Comparison of ENCODE assay signal across 21 mouse cellular contexts in genomic region chr19:38458996-38459395, GRCm38 (mm10). TPM values are rescaled to one million over a fixed set of nuclear protein-coding genes. Genes with fewer than 3 reads are reported as not detected.
DNase-seq lines count a peak whose midpoint lies in the region; ATAC-seq and TF ChIP-seq lines count a peak whose summit lies in the region.
"Had no signal": no experiment of that assay in that cellular context is flagged by ENCODE, and none has a peak within 500 bp of the region (broad histone marks: within the 10 kb centered on the region; RNA-seq: fewer than 3 reads in every experiment).

No protein-coding gene starts in this region.

- DNase-seq in heart, adult 11 months: peak; percentile 54
- no peak for DNase-seq in liver, embryonic 14.5 days (ENCODE audit: low read depth in 3 of 3, low spot score in 3 of 3)
- DNase-seq in liver, embryonic 11.5 days (ENCODE audit: low spot score): no peak
- DNase-seq in R1 (ENCODE audit: low read depth, low spot score): peak; percentile 77
- no peak for DNase-seq in ovary, adult 18-20 months (ENCODE audit: low spot score)
- DNase-seq: adrenal gland, postnatal 10 days; cerebellum, adult 11-12 months; cerebellum, adult 9-10 months; gastrocnemius, postnatal 36 days; heart, adult 18-20 months; heart, postnatal 14 days; kidney, adult 11 months had no signal

- 90% methylated on average over 9 of the region's 9 CpGs for WGBS in heart, embryonic 12.5 days
- 75% methylated on average over 9 of the region's 9 CpGs for WGBS in liver, embryonic 14.5 days (ENCODE audit: insufficient replicate concordance)
- 89% methylated on average over 9 of the region's 9 CpGs for WGBS in liver, embryonic 11.5 days

- 0 out of 2 replicates have a peak, but pooled peaks have one; percentile 28 for TF ChIP-seq CTCF in liver, embryonic 14.5 days (IDR thresholded peaks at IDR 0.05; ENCODE audit: low read depth)
- peak; percentile 29 for TF ChIP-seq CTCF in ES-Bruce4 (IDR thresholded peaks at IDR 0.05; ENCODE audit: low read depth, low read length)

- no peak for TF ChIP-seq POLR2A in ES-Bruce4 (IDR thresholded peaks at IDR 0.05; ENCODE audit: insufficient read depth, low read length)

- no peak overlapping the region for H3K4me3 ChIP-seq in heart, embryonic 12.5 days
- H3K4me3 ChIP-seq in liver, embryonic 14.5 days (ENCODE audit: insufficient read depth in 1 of 2, low read depth in 2 of 2, low read length in 2 of 2): no peak overlapping the region
- no peak overlapping the region for H3K4me3 ChIP-seq in liver, embryonic 11.5 days (ENCODE audit: low read depth, low read length)
- no peak overlapping the region for H3K4me3 ChIP-seq in ES-Bruce4 (ENCODE audit: low read depth, low read length)
- H3K4me3 ChIP-seq: embryonic facial prominence, embryonic 10.5 days; heart, embryonic 10.5 days; heart, embryonic 15.5 days had no signal

- no peak for ATAC-seq in heart, embryonic 12.5 days (ENCODE audit: insufficient number of reproducible peaks, low FRiP score)
- ATAC-seq in liver, embryonic 14.5 days (ENCODE audit: insufficient read depth): no peak
- ATAC-seq in liver, embryonic 11.5 days (replicated peaks; ENCODE audit: low FRiP score): no peak
- no peak for ATAC-seq in cerebellum, adult (ENCODE audit: insufficient number of reproducible peaks, low FRiP score, low TSS enrichment)
- ATAC-seq: forebrain, embryonic 14.5 days had no signal

- no peak overlapping the region for H3K4me2 ChIP-seq in heart, embryonic 12.5 days
- H3K4me2 ChIP-seq in liver, embryonic 14.5 days (ENCODE audit: low read depth): no peak overlapping the region
- no peak overlapping the region for H3K4me2 ChIP-seq in liver, embryonic 11.5 days
- H3K4me2 ChIP-seq: heart, embryonic 15.5 days; hindbrain, embryonic 14.5 days had no signal

- no peak overlapping the region for H3K27ac ChIP-seq in heart, embryonic 12.5 days (ENCODE audit: poor library complexity, severe bottlenecking)
- no peak overlapping the region for H3K27ac ChIP-seq in liver, embryonic 14.5 days
- no peak overlapping the region for H3K27ac ChIP-seq in liver, embryonic 11.5 days (ENCODE audit: low read depth, low read length)
- H3K27ac ChIP-seq in ES-Bruce4 (ENCODE audit: insufficient read depth, low read length): no peak overlapping the region
- H3K27ac ChIP-seq: embryonic facial prominence, embryonic 10.5 days; heart, embryonic 10.5 days; heart, embryonic 15.5 days; hindbrain, embryonic 14.5 days had no signal

- peaks cover 10% of the 10 kb centered on the region for H3K9me3 ChIP-seq in heart, embryonic 12.5 days (replicated peaks)
- H3K9me3 ChIP-seq in liver, embryonic 14.5 days (ENCODE audit: control insufficient read depth, low read length): no peaks in the 10 kb centered on the region
- H3K9me3 ChIP-seq in liver, embryonic 11.5 days (ENCODE audit: control insufficient read depth, low read length): no peaks in the 10 kb centered on the region
- no peaks in the 10 kb centered on the region; the same call in 1 of the 2 replicates for H3K9me3 ChIP-seq in ES-Bruce4 (replicated peaks; ENCODE audit: control insufficient read depth, insufficient read depth, low read length, poor library complexity, severe bottlenecking)
- H3K9me3 ChIP-seq: heart, embryonic 10.5 days; heart, embryonic 15.5 days had no signal

- no peaks in the 10 kb centered on the region for H3K4me1 ChIP-seq in heart, embryonic 12.5 days (replicated peaks)
- H3K4me1 ChIP-seq in liver, embryonic 14.5 days (replicated peaks; ENCODE audit: control insufficient read depth in 2 of 2, insufficient read depth in 2 of 2, low read length in 1 of 2): no peaks in the 10 kb centered on the region
- no peaks in the 10 kb centered on the region for H3K4me1 ChIP-seq in liver, embryonic 11.5 days (replicated peaks; ENCODE audit: control insufficient read depth, insufficient read depth, low read length)
- H3K4me1 ChIP-seq in ES-Bruce4 (ENCODE audit: control insufficient read depth, insufficient read depth, low read length): no peaks in the 10 kb centered on the region
- H3K4me1 ChIP-seq: embryonic facial prominence, embryonic 10.5 days; heart, embryonic 10.5 days; heart, embryonic 15.5 days had no signal

- no peaks in the 10 kb centered on the region for H3K27me3 ChIP-seq in heart, embryonic 12.5 days (replicated peaks)
- H3K27me3 ChIP-seq in liver, embryonic 14.5 days (ENCODE audit: control insufficient read depth, insufficient read depth, low read length): no peaks in the 10 kb centered on the region
- no peaks in the 10 kb centered on the region for H3K27me3 ChIP-seq in liver, embryonic 11.5 days (replicated peaks; ENCODE audit: control insufficient read depth, insufficient read depth, low read length)
- no peaks in the 10 kb centered on the region for H3K27me3 ChIP-seq in ES-Bruce4 (ENCODE audit: control insufficient read depth, insufficient read depth, low read length, poor library complexity, severe bottlenecking)
- H3K27me3 ChIP-seq: heart, embryonic 15.5 days had no signal

- no peak overlapping the region for H3K9ac ChIP-seq in heart, embryonic 12.5 days
- no peak overlapping the region for H3K9ac ChIP-seq in liver, embryonic 14.5 days (replicated peaks)
- no peak overlapping the region for H3K9ac ChIP-seq in liver, embryonic 11.5 days (ENCODE audit: low read depth, low read length)
- no peak overlapping the region for H3K9ac ChIP-seq in ES-Bruce4 (ENCODE audit: low read depth, poor library complexity, severe bottlenecking)
- H3K9ac ChIP-seq: heart, embryonic 15.5 days; hindbrain, embryonic 14.5 days had no signal

- TF ChIP-seq EP300 in liver, embryonic 14.5 days (IDR thresholded peaks at IDR 0.05; ENCODE audit: low read depth): no peak
- no peak for TF ChIP-seq EP300 in ES-Bruce4 (IDR thresholded peaks at IDR 0.05; ENCODE audit: insufficient read depth, low read depth, low read length)

- no peaks in the 10 kb centered on the region for H3K36me3 ChIP-seq in heart, embryonic 12.5 days
- no peaks in the 10 kb centered on the region for H3K36me3 ChIP-seq in liver, embryonic 14.5 days (replicated peaks; ENCODE audit: control insufficient read depth, insufficient read depth, low read depth)
- H3K36me3 ChIP-seq in liver, embryonic 11.5 days (ENCODE audit: control insufficient read depth, insufficient read depth, low read length): no peaks in the 10 kb centered on the region
- no peaks in the 10 kb centered on the region for H3K36me3 ChIP-seq in ES-Bruce4 (ENCODE audit: control insufficient read depth, insufficient read depth, low read length, poor library complexity, severe bottlenecking)
- H3K36me3 ChIP-seq: embryonic facial prominence, embryonic 10.5 days; heart, embryonic 10.5 days; heart, embryonic 15.5 days had no signal

RNA-seq across cellular contexts. Expression of gene Plce1, which starts 21.9 kb away (rescaled TPM):
- polyA plus RNA-seq in heart, embryonic 12.5 days (2016; fragmentation: Nextera tagmentation; extraction: Ambion mirVana): 8.4 and 10.5 TPM in 2 replicates
- 0.15 and 0.21 TPM in 2 replicates for polyA plus RNA-seq in liver, embryonic 14.5 days (2012; rRNA removed)
- 0.44 and 0.50 TPM in 2 replicates for polyA plus RNA-seq in liver, embryonic 14.5 days (2014; fragmentation: Nextera tagmentation; extraction: Ambion mirVana)
- polyA plus RNA-seq in liver, embryonic 11.5 days (2014; fragmentation: Nextera tagmentation; extraction: Ambion mirVana): 1.1 and 1.9 TPM in 2 replicates
- 2.8 and 3.7 TPM in 2 replicates for polyA plus RNA-seq in ES-Bruce4 (2011; ENCODE audit: insufficient read depth, insufficient read length, low read depth, missing spikeins)
- polyA plus RNA-seq: C2C12 had no signal

Comparison
In these comparisons a context has a peak if more than half of its experiments do, and no peak if none do; other contexts are left out.
1. DNase-seq: peak in heart, adult 11 months (single experiment) and R1 (single experiment); none in liver, embryonic 14.5 days (0 of 3), liver, embryonic 11.5 days (single experiment) and ovary, adult 18-20 months (single experiment).